Mouse (Mus musculus) adrenal gland, postnatal 25 days (tissue): Measurements from ENCODE around the gene Trmt44. TPM values are rescaled to one million over a fixed set of nuclear protein-coding genes. Genes with fewer than 3 reads are reported as not detected.

ENCODE experiments used
- DNase-seq: peaks from one replicate; pipeline ENCODE4 v3.0.0; 2021; ENCODE audit warnings: mixed read lengths
- long read RNA-seq: library from polyadenylated mRNA; stranded (forward); transcript quantifications from one replicate; pipeline ENCODE4 v2.0.0, GENCODE M21; 2021
- total RNA-seq: library from RNA; stranded (reverse); gene quantifications from 2 replicates; pipeline ENCODE4 v1.2.3, GENCODE M21; 2021

Trmt44 gene
- total RNA-seq, result 7.3 and 9.0 TPM in 2 replicates
- long read RNA-seq, partial matches to known transcripts, result 0 of 4 reads
- long read RNA-seq, other reads (novel, unspliced or antisense), result 1 of 4 reads

DNA sequence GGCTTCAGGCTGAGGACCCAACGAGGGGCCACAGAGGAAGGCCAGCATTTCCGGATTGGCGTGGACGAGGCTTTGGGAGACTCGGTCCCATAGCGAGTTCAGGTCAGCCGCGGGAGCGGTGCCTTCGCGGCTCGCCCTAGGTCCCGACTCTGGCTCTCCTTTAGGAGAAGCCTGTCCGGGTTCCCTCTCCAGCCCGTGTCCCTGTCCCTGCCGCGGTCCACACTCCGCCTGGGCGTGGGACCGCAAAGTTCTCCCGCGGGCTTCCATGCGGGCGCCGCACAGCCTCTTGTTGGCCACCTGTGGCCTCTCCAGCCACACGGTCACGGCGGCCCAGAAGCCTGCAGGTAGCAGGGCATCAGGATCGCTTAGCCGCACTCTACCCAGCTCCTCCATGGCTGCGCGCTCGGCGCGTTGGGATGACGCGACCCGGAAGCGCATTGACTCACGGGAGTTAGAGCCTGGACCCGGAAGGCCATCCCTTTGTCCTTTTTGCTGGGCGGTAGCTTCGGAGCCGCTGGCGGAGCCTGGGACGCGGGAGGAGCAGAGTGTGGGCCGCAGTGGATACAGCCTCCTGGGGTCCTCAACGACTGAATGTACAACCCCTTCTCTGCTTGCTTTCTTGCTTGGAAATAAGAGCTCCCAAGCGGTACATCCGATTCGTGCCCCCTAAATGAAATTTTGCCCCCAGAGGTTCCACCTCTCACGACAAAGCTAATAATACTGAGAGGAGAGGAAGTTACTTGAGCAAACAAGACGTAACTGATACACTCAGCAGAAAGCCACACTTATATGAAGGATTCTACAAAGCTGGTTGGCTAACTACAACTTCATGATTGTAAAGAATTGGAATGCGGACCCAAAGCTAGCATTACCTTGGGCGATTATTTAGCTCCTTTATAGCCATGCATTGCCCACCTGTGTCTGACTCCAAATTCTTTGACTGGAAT is at the start of gene Trmt44:
Trmt44 (minus strand) TSS at position 418 of the 947 bp plus-strand sequence.
- DNase-seq, result peak; percentile 93

DNA sequence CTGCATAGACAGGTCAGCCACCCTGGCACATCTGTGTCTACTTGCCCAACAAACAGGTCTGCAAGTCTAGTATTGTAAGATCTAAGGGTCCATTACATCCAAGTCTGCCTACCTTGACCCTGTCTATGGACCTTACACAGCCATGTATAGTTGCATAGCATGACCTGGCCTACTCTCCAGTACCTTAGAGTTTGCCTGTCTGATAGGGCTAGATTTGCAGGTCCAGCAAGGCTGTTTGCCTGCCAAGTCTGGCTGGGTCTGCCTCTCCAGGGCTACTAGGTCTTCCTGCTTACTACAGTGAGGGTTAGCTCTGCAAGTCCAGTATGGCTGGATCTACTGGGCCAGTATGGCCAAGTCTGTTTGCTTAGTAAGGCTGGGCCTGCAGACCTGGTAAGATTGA is 49.0 kb upstream of the Trmt44 start:
- no peak for DNase-seq

GRCm38 (mm10) chr5:35621114-35621513 is 46.2 kb upstream of the Trmt44 start:
- no peak for DNase-seq

DNA sequence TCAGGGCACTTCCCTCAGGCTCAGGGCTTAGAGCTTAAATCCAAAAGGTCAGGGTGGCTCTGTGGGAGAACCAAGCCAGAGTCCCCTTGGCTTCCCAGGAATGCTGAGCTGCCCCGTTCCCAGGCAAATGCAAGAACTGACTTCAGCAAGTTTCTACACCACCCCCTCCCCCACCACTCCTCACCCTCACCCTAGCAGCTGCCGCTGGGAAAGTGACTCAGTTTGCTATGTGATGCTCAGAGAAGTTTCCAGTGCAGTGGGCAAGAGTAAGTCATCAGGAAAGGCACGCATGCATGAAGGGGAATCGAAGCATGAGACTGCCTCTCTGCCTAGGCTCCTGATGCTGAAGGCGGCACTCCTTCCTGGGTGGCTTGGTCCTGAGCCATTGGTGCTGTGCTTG is 42.1 kb upstream of the Trmt44 start:
- DNase-seq, result no peak

DNA sequence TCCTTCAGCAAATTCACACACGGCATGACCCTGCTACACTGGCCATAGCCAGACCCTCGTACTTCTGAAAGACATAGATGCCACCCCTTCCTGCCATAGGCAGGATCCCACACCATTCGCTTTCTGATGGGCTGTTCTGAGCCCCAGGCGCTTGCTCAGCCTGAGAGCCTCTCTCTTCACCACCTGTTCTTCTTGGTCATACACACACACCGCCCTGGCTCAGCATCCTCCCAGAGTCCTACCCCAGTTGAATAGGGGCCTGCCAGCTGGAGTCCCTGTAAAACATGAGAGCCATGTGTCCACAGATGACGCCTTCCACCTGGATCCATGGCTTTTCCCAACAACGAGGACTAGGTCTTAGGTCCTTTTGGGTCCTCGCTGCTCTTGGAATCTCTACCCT is 37.9 kb upstream of the Trmt44 start:
- DNase-seq, result no peak

- no peak for DNase-seq
Observed at GRCm38 (mm10) chr5:35611900-35612299, 37.0 kb upstream of the Trmt44 start.

GRCm38 (mm10) chr5:35611170-35611569 is 36.3 kb upstream of the Trmt44 start:
- no peak for DNase-seq

GRCm38 (mm10) chr5:35610381-35610780 is 35.5 kb upstream of the Trmt44 start:
- DNase-seq, result no peak

DNA sequence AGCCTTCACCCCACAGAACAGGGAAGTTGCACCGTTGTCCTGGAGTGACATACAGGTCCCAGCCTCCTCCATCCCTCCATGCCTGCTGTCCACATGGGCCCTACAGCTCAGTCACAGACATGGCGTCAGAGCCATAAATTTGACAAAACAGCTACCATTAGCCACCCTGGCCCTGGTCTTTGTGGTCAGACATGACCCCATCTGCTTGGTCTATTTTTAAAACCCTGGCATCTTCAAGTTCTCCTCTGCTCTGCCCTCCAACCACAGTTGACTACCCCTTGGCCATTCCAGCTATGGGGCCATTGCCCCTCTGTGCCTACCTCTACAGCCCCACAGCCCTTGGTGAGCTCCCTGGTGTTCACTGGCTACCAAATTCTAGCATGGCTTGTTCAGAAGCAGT is 35.1 kb upstream of the Trmt44 start:
- DNase-seq, result no peak

DNA sequence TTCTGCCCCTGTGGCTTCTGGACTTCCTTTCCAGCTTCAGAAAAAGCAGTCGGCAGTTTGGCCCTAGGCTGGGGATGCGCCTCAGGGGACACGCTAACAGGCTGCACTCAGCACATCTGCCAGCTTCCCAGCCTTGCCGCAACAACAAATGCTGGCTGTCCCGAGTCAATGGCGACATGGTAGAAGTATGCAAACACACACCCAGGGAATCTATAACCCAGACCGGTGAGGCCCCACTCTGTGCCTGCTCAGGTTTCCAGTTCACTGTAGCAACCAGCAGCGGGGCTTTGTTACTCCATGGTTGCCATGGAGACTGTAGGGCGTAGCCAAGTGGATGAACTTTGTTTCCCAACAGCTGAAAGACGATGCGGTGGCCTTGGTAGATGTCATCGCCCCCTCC is 34.5 kb upstream of the Trmt44 start:
- DNase-seq, result no peak

- DNase-seq, result no peak
Observed at GRCm38 (mm10) chr5:35608559-35608958, 33.7 kb upstream of the Trmt44 start.

GRCm38 (mm10) chr5:35607784-35608183 is 32.9 kb upstream of the Trmt44 start:
- DNase-seq, result no peak

GRCm38 (mm10) chr5:35606800-35607199 is 31.9 kb upstream of the Trmt44 start:
- DNase-seq, result no peak

GRCm38 (mm10) chr5:35605355-35605754 is 30.5 kb upstream of the Trmt44 start:
- no peak for DNase-seq

DNA sequence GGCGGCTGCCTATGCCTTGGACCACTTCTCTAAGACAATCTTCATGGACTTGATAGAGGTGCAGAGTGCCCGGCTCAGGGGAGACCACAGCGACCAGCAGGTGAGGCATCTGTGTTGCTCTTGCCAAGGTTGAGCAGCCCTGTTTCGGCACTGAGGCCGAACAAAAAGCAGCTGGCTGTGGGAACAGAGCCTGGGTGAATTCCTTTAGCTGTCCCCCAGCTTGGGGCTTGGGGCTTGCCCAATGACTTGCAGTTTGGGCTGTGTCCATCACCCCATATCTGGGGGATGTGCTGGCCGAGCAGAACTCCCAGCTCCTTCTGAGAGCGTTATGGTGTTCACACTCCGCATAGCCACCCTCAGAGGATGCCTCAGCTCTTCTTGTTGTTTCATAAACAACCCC is 26.7 kb upstream of the Trmt44 start:
- DNase-seq, result no peak

GRCm38 (mm10) chr5:35600233-35600632 is 25.4 kb upstream of the Trmt44 start:
- DNase-seq, result no peak

- no peak for DNase-seq
Observed at GRCm38 (mm10) chr5:35596169-35597160, 21.6 kb upstream of the Trmt44 start.

GRCm38 (mm10) chr5:35595706-35596105 is 20.8 kb upstream of the Trmt44 start:
- DNase-seq, result peak; percentile 79

DNA sequence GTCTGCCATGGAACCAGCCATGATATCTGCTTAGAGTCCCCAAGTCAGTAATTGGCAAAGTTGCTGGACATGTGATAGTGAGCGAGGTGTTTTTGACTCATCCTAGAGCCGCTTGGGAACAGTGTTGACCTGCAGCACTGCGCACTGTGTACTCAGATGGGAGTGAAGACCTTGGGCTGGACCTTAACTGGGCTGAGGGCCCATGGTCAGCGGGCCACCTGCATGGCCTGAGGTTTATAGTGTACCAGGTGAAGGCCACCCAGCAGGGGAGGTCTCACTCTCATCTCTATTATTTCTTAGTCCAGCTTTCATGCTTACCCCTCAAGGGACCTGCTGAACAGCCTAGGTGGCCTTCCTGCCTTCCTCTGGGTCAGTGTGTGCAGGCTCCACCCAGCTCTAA is 19.9 kb upstream of the Trmt44 start:
- no peak for DNase-seq

DNA sequence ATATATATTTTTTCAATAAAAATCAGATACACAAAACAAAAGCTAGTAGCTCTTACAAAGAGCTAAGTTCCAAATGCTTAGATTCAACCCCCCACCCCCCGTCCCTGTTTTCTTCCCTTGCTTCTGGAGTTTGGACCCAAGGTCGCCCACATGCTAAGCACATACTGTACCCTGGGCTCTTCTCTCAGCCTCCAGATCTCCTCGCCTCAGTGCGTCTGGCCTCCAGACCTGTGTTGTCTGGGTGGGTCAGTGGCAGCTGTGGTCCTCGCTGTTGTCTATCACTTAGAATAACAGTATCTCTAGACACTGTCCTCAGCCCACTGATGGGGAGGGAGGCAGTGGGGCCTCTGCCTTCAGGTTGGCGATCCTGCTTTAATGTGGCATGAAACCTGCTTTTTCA is 18.4 kb upstream of the Trmt44 start:
- no peak for DNase-seq

DNA sequence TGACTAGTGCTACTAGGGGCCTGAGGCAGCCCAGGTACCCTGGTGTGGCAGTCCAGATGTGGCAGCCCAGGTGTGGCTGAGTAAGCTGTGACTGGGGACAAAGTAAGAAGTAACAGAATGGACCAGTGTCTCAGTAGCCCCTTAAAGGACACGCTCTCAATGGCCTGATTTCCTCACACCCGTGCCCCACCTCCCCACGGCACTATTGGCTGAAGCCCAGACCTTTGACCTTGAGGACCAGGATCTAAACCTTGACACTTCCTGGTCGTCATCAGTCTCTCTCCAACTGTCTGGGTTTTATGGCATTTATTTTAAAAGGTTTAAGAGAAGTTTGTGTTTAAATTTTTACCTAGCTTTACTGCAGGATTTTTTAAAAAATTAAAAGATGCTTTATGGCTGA is 18.0 kb upstream of the Trmt44 start:
- DNase-seq, result peak; percentile 70

DNA sequence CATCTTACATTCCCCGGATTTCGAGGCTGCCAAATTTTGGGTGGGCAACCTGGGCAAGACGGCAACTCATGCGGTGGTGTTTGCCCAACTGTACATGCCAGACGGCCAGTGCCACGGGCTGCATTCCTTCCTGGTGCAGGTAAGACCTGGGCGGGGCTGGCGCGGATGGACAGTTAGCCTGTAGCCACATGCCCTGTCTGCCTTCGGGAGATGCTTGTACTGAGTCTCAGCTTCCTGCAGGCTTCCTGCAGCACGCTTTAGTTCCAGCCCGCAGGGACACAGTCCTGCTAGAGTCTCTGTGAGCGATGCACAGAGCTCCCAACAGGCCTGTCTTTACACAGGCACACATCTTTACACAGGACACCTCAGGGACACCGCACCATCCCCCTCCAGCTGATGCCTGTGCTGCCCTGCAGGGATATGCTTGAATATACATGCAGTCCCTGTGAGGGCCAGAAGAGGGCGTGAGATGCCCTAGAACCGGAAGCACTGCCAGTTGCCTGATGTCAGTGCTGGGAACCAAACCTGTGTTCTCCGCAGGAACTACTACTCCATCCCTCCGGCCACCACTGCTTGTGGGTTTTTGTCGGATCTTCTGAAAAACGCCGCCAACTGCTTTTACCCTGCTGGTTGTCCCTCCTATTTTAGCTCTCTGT is 17.3 kb upstream of the Trmt44 start:
- DNase-seq, result no peak
